Mouse (Mus musculus) CH12.LX (cell line): ENCODE measurements at regions not wholly inside any gene's neighbourhood (a gene's known extent, or its start where the extent isn't known, plus 50 kb on each side); places are given as distances from the start of the nearest gene placed in this dataset.

Source experiments
- CTCF ChIP-seq, 2 experiments: IDR thresholded peaks in 1 of 2; conservative IDR thresholded peaks in 1 of 2; 2 replicates each; pipeline ENCODE4 v1.5.1; 2011 to 2012; ENCODE audit warnings: low read depth in 2 of 2, low read length in 2 of 2, improper control_type of control experiment in 1 of 2, inconsistent platforms in 1 of 2, mild to moderate bottlenecking in 1 of 2, moderate library complexity in 1 of 2
- EP300 ChIP-seq: IDR thresholded peaks from 2 replicates; pipeline ENCODE4 v1.6.1; 2011; ENCODE audit warnings: low read length, improper control_type of control experiment
- HCFC1 ChIP-seq: IDR thresholded peaks from 2 replicates; pipeline ENCODE4 v1.6.1; 2012; ENCODE audit warnings: low read depth, mild to moderate bottlenecking, inconsistent platforms, low read length, improper control_type of control experiment
- MAFK ChIP-seq: IDR thresholded peaks from 2 replicates; pipeline ENCODE4 v1.6.1; 2011; ENCODE audit warnings: low read length, improper control_type of control experiment; ENCODE audit not compliant: insufficient replicate concordance
- POLR2A ChIP-seq: IDR thresholded peaks from 2 replicates; pipeline ENCODE4 v1.6.1; 2011; ENCODE audit warnings: low read depth, mild to moderate bottlenecking, improper control_type of control experiment, low read length
- USF2 ChIP-seq: conservative IDR thresholded peaks from 2 replicates; pipeline ENCODE4 v1.6.1; 2011; ENCODE audit warnings: low read depth, low read length, improper control_type of control experiment
- ZC3H11A ChIP-seq: IDR thresholded peaks from 2 replicates; pipeline ENCODE4 v1.6.1; 2012; ENCODE audit warnings: low read depth, mild to moderate bottlenecking, inconsistent platforms, low read length, improper control_type of control experiment

GRCm38 (mm10) chr2:49379222-49379805 lies 72.0 kb upstream of the Epc2 start:
- TF ChIP-seq CTCF (conservative IDR thresholded peaks at IDR 0.05 in 1 of 2, IDR thresholded peaks at IDR 0.05 in 1 of 2; ENCODE audit: low read depth in 2 of 2, low read length in 2 of 2) (no peak), EP300 (no peak), USF2 (no peak), HCFC1 (no peak), MAFK (no peak), POLR2A (no peak), ZC3H11A (no peak)
